Mouse (Mus musculus): ENCODE results near the gene Diras1. TPM values are rescaled to one million over a fixed set of nuclear protein-coding genes. Genes with fewer than 3 reads are reported as not detected.

The Diras1 gene
- polyA plus RNA-seq, 1 experiment from 2014 or later, result 29.7 TPM

DNA sequence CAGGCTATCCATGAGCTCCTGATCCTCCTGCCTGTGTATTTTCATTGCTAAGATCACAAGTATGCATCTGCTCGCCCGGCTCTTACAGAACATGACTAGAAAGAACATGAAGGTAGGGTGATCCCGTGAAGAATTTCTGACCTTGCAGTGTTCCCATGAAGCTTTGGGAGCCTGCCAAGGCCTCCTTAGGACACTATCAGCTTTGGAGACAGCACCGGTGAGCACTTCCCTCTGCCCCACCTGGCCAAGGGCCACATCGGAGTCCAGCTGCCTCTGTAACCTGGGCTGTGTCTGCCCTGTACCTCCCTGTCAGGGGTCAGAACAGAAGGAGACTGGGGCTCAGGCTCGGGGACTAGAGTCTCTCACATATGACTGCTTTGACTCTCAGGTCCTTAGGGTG lies 38.7 kb downstream of the Diras1 start:
- Histone ChIP-seq H3K4me2 (replicated peaks) (no peak overlapping the region), H3K9me3 (ENCODE audit: control insufficient read depth, low read length) (no peaks in the 10 kb centered on the region), H3K27ac (no peak overlapping the region), H3K27me3 (ENCODE audit: control insufficient read depth, insufficient read depth, low read length) (peaks cover 35% of the 10 kb centered on the region), H3K36me3 (replicated peaks; ENCODE audit: control insufficient read depth, insufficient read depth) (no peaks in the 10 kb centered on the region), H3K4me1 (replicated peaks; ENCODE audit: control insufficient read depth, insufficient read depth, low read length) (no peaks in the 10 kb centered on the region), H3K9ac (no peak overlapping the region), H3K4me3 (replicated peaks; ENCODE audit: low read length) (no peak overlapping the region)
- WGBS, result 72% methylated on average over 6 of the region's 6 CpGs
- no peak for DNase-seq (ENCODE audit: low spot score)
- ATAC-seq (ENCODE audit: low FRiP score), result no peak

DNA sequence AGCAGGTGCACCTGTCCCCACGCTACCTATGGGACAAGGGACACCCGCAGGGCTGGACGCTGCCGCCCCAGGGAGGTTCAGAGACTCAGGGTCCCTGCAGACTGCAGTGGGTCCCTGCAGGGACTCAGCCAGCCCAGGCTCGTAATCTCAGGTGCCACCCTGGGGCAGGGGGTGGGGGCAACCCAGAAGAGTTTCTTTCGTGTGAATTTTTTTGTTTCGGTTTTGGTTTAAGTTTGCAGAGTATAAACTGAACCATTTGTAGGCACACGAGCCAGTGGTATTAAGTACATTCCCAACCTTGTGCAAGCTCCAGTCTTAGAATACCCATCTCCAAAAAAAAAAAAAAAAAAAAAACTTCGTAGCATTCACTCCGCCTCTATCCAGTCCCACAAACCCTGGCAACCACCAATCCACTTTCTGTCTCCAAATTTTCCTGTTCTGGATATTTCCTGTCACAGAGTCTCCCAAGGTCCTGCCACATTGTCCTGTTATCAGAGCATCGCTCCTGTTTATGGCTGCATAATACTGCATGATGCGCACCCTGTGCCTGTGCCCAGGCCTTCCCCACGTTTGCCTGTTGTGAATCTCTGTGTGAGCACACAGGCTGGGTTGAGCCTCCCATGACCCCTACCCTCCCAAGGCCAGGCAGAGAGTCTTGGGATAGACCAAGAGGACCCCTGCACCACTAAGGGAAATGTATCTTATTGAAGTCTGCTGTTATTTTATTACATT lies 39.3 kb downstream of the Diras1 start:
- Histone ChIP-seq H3K9ac (peak overlapping the region; percentile 30; the same call in 1 of the 2 replicates), H3K36me3 (replicated peaks; ENCODE audit: control insufficient read depth, insufficient read depth) (no peaks in the 10 kb centered on the region), H3K27me3 (ENCODE audit: control insufficient read depth, insufficient read depth, low read length) (peaks cover 35% of the 10 kb centered on the region), H3K4me1 (replicated peaks; ENCODE audit: control insufficient read depth, insufficient read depth, low read length) (no peaks in the 10 kb centered on the region), H3K4me3 (replicated peaks; ENCODE audit: low read length) (0 out of 2 replicates have a peak overlapping the region, but pooled peaks have one; percentile 10), H3K4me2 (replicated peaks) (peak overlapping the region; percentile 34), H3K27ac (no peak overlapping the region), H3K9me3 (ENCODE audit: control insufficient read depth, low read length) (no peaks in the 10 kb centered on the region)
- 34% methylated on average over 13 of the region's 13 CpGs for WGBS
- DNase-seq (ENCODE audit: low spot score) (no peak), ATAC-seq (ENCODE audit: low FRiP score) (no peak)

DNA sequence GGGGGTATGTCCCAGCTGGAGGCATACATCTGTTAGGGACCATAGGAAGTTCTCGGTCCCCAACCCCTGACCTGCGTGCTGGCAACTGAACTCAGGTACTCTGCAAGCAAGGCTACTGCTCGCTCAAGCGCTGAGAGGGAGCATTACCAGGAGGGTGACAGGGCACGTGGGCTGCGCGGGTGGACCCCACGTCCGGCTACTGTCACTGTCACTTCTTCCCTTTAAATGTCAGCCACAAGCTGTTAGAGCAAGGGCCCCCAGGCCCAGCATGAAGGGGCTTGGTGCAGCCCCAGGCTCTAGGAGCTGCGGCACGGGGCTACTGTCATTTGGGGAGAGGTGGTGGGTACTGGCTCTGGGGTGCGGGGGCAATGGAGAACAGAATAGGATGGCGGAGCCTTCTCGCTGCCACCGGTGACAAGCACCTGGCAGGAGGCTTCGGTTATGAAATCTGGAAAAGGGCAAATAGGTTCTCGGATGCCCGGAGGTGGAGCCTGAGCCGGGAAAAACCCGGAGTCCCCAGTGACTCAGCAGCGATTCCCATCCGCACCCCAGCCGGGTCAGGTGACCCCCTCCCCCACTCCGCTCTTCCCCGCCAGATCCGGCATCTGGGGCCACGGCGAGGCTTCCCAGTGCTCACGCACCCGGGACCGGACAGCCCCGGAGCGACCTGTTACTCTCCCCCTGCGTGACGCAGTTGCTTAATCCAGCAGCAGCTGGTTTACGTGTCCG lies 40.1 kb downstream of the Diras1 start:
- no peak for DNase-seq (ENCODE audit: low spot score)
- Histone ChIP-seq H3K36me3 (replicated peaks; ENCODE audit: control insufficient read depth, insufficient read depth) (no peaks in the 10 kb centered on the region), H3K4me3 (replicated peaks; ENCODE audit: low read length) (0 out of 2 replicates have a peak overlapping the region, but pooled peaks have one; percentile 10), H3K9ac (peak overlapping the region; percentile 30; the same call in 1 of the 2 replicates), H3K4me2 (replicated peaks) (peak overlapping the region; percentile 34), H3K27ac (no peak overlapping the region), H3K9me3 (ENCODE audit: control insufficient read depth, low read length) (no peaks in the 10 kb centered on the region), H3K27me3 (ENCODE audit: control insufficient read depth, insufficient read depth, low read length) (peaks cover 35% of the 10 kb centered on the region), H3K4me1 (replicated peaks; ENCODE audit: control insufficient read depth, insufficient read depth, low read length) (no peaks in the 10 kb centered on the region)
- ATAC-seq (ENCODE audit: low FRiP score), result no peak
- 11% methylated on average over 37 of the region's 37 CpGs for WGBS

- Histone ChIP-seq H3K9ac (no peak overlapping the region), H3K9me3 (ENCODE audit: control insufficient read depth, low read length) (no peaks in the 10 kb centered on the region), H3K36me3 (replicated peaks; ENCODE audit: control insufficient read depth, insufficient read depth) (no peaks in the 10 kb centered on the region), H3K27me3 (ENCODE audit: control insufficient read depth, insufficient read depth, low read length) (peaks cover 35% of the 10 kb centered on the region), H3K4me1 (replicated peaks; ENCODE audit: control insufficient read depth, insufficient read depth, low read length) (no peaks in the 10 kb centered on the region), H3K27ac (no peak overlapping the region), H3K4me2 (replicated peaks) (no peak overlapping the region), H3K4me3 (replicated peaks; ENCODE audit: low read length) (no peak overlapping the region)
- DNase-seq (ENCODE audit: low spot score), result no peak
- 91% methylated on average over 12 of the region's 12 CpGs for WGBS
- ATAC-seq (ENCODE audit: low FRiP score), result no peak
Measured at GRCm38 (mm10) chr10:80984223-80984622, 41.2 kb downstream of the Diras1 start.

GRCm38 (mm10) chr10:80982381-80982780 lies 43.1 kb downstream of the Diras1 start:
- Histone ChIP-seq H3K4me3 (replicated peaks; ENCODE audit: low read length) (no peak overlapping the region), H3K4me1 (replicated peaks; ENCODE audit: control insufficient read depth, insufficient read depth, low read length) (no peaks in the 10 kb centered on the region), H3K4me2 (replicated peaks) (no peak overlapping the region), H3K27me3 (ENCODE audit: control insufficient read depth, insufficient read depth, low read length) (peaks cover 32% of the 10 kb centered on the region), H3K9ac (no peak overlapping the region), H3K9me3 (ENCODE audit: control insufficient read depth, low read length) (no peaks in the 10 kb centered on the region), H3K36me3 (replicated peaks; ENCODE audit: control insufficient read depth, insufficient read depth) (no peaks in the 10 kb centered on the region), H3K27ac (no peak overlapping the region)
- no peak for ATAC-seq (ENCODE audit: low FRiP score)
- DNase-seq (ENCODE audit: low spot score), result no peak
- 75% methylated on average over 4 of the region's 4 CpGs for WGBS

GRCm38 (mm10) chr10:80981564-80982112 lies 43.8 kb downstream of the Diras1 start:
- H3K9ac ChIP-seq, result no peak overlapping the region
- 49% methylated on average over 7 of the region's 7 CpGs for whole genome bisulfite sequencing
- H3K9me3 ChIP-seq (ENCODE audit: control insufficient read depth, low read length), result no peaks in the 10 kb centered on the region
- DNase-seq (ENCODE audit: low spot score) (no peak), ATAC-seq (ENCODE audit: low FRiP score) (no peak)
- no peak overlapping the region for H3K4me2 ChIP-seq (replicated peaks)
- H3K27me3 ChIP-seq (ENCODE audit: control insufficient read depth, insufficient read depth, low read length), result peaks cover 24% of the 10 kb centered on the region
- H3K4me1 ChIP-seq (replicated peaks; ENCODE audit: control insufficient read depth, insufficient read depth, low read length), result no peaks in the 10 kb centered on the region
- H3K36me3 ChIP-seq (replicated peaks; ENCODE audit: control insufficient read depth, insufficient read depth), result no peaks in the 10 kb centered on the region
- no peak overlapping the region for H3K27ac ChIP-seq
- no peak overlapping the region for H3K4me3 ChIP-seq (replicated peaks; ENCODE audit: low read length)

DNA sequence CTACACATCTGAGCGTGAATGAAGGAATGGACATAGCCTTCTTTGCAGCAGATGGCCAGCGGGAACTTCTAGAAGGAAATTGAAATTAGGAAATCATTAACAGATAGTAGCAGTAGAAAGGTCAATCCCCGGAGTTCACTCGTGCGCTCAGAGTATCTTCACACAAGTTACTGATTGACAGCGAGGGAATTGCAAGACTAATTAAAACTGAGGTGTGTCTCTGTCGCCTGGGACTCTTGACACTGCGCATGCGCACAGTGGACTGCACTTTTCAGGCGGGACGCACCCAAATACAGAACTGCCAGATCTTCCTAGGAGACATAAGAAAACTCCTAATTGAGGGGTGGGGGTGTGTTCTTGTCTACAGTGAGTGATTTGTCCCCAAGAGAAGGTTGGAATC lies 50.0 kb downstream of the Diras1 start:
- no peak for ATAC-seq (ENCODE audit: low FRiP score)
- H3K4me3 ChIP-seq (replicated peaks; ENCODE audit: low read length), result no peak overlapping the region
- H3K27me3 ChIP-seq (ENCODE audit: control insufficient read depth, insufficient read depth, low read length), result no peaks in the 10 kb centered on the region
- H3K4me1 ChIP-seq (replicated peaks; ENCODE audit: control insufficient read depth, insufficient read depth, low read length), result peaks cover 6% of the 10 kb centered on the region
- 0 out of 2 replicates have a peak, but pooled peaks cover 3% of the 10 kb centered on the region for H3K9me3 ChIP-seq (ENCODE audit: control insufficient read depth, low read length)
- H3K36me3 ChIP-seq (replicated peaks; ENCODE audit: control insufficient read depth, insufficient read depth), result no peaks in the 10 kb centered on the region
- H3K27ac ChIP-seq, result no peak overlapping the region
- no peak overlapping the region for H3K4me2 ChIP-seq (replicated peaks)
- 87% methylated on average over 11 of the region's 11 CpGs for WGBS
- no peak for DNase-seq (ENCODE audit: low spot score)
- no peak overlapping the region for H3K9ac ChIP-seq

GRCm38 (mm10) chr10:80973722-80974121 lies 51.7 kb downstream of the Diras1 start:
- Histone ChIP-seq H3K4me2 (replicated peaks) (no peak overlapping the region), H3K27ac (no peak overlapping the region), H3K9me3 (ENCODE audit: control insufficient read depth, low read length) (0 out of 2 replicates have a peak, but pooled peaks cover 3% of the 10 kb centered on the region), H3K9ac (no peak overlapping the region), H3K27me3 (ENCODE audit: control insufficient read depth, insufficient read depth, low read length) (no peaks in the 10 kb centered on the region), H3K4me1 (replicated peaks; ENCODE audit: control insufficient read depth, insufficient read depth, low read length) (peaks cover 6% of the 10 kb centered on the region), H3K36me3 (replicated peaks; ENCODE audit: control insufficient read depth, insufficient read depth) (no peaks in the 10 kb centered on the region), H3K4me3 (replicated peaks; ENCODE audit: low read length) (no peak overlapping the region)
- DNase-seq (ENCODE audit: low spot score) (no peak), ATAC-seq (ENCODE audit: low FRiP score) (no peak)
- WGBS, result 80% methylated on average over 1 of the region's 1 CpGs

All from hindbrain, embryonic 14.5 days (tissue).